Mouse (Mus musculus) lung, adult 2 months (tissue): ENCODE data around the gene Hk1.

Experiments used
- CTCF ChIP-seq: fragments of 200-500 bp; IDR thresholded peaks from 2 replicates; pipeline ENCODE4 v1.5.1; 2011; ENCODE audit warnings: mild to moderate bottlenecking, low read length, control low read depth; ENCODE audit not compliant: insufficient read depth
- POLR2A ChIP-seq: fragments of 200-500 bp; IDR thresholded peaks from 2 replicates; pipeline ENCODE4 v1.6.1; 2011; ENCODE audit warnings: low read depth, mild to moderate bottlenecking, control low read depth, low read length, borderline replicate concordance; ENCODE audit errors: extremely low read depth

GRCm38 (mm10) chr10:62336601-62337578 is 42.8 kb downstream of the Hk1 start:
- TF ChIP-seq CTCF (no peak), POLR2A (no peak)
